Mouse (Mus musculus): ENCODE results near the gene Brca1. TPM values are rescaled to one million over a fixed set of nuclear protein-coding genes. Genes with fewer than 3 reads are reported as not detected.

Brca1 gene
- total RNA-seq (2021) (under 1 TPM; 0.18 to 0.63 TPM), polyA plus RNA-seq (2012; rRNA removed) (0.06 and 0.20 TPM in 2 replicates)
- long read RNA-seq, result 0 reads

GRCm38 (mm10) chr11:101551751-101552475 is at the start of gene Brca1, which contains the start of gene Nbr1:
TSS of gene Brca1 (minus strand) at chr11:101551955.
TSS of gene Nbr1 (plus strand) at chr11:101552149.
- intact Hi-C loops (cut with DNase I), result loop anchor here (2.0 to 10.0 kb wide), 3 partner anchors 75 to 227 kb away; partner anchors contain the start of genes Aoc2, Rdm1 and Vat1
- DNase-seq, result peak; percentile 89 to 94
- Histone ChIP-seq H3K36me3 (ENCODE audit: control insufficient read depth, insufficient read depth, low read length) (peaks cover 22% of the 10 kb centered on the region), H3K27ac (peak within 1 kb of the TSS; percentile 99), H3K79me2 (replicated peaks; ENCODE audit: control insufficient read depth, insufficient read depth, low read length) (0 out of 2 replicates have a peak, but pooled peaks cover 2% of the 10 kb centered on the region), H3K4me1 (ENCODE audit: control insufficient read depth, insufficient read depth, low read length) (peaks cover 2% of the 10 kb centered on the region; the same call in 1 of the 2 replicates), H3K9ac (ENCODE audit: low read depth, low read length) (peak within 1 kb of the TSS; percentile 77), H3K27me3 (ENCODE audit: control insufficient read depth, insufficient read depth, low read length) (no peaks in the 10 kb centered on the region), H3K4me3 (peak within 1 kb of the TSS; percentile 77)
- TF ChIP-seq CTCF (IDR thresholded peaks at IDR 0.05) (peak; percentile 13; the same call in 1 of the 2 replicates), EP300 (IDR thresholded peaks at IDR 0.05; ENCODE audit: insufficient read depth, low read depth, low read length) (peak; percentile 23; the same call in 1 of the 2 replicates), POLR2A (IDR thresholded peaks at IDR 0.05; ENCODE audit: insufficient read depth, low read depth, low read length) (no peak)
- WGBS, result under 1% methylated on average over 43 of the region's 43 CpGs

- Histone ChIP-seq H3K4me1 (ENCODE audit: control insufficient read depth, insufficient read depth, low read length) (no peaks in the 10 kb centered on the region), H3K27me3 (ENCODE audit: control insufficient read depth, insufficient read depth, low read length) (no peaks in the 10 kb centered on the region), H3K4me3 (no peak within 1 kb of the TSS), H3K79me2 (replicated peaks; ENCODE audit: control insufficient read depth, insufficient read depth, low read length) (no peaks in the 10 kb centered on the region), H3K27ac (no peak within 1 kb of the TSS), H3K36me3 (ENCODE audit: control insufficient read depth, insufficient read depth, low read length) (no peaks in the 10 kb centered on the region), H3K9ac (ENCODE audit: low read depth, low read length) (no peak within 1 kb of the TSS)
- intact Hi-C loops (cut with DNase I), result no loop called here
- DNase-seq, result no peak
- TF ChIP-seq CTCF (IDR thresholded peaks at IDR 0.05) (no peak), POLR2A (IDR thresholded peaks at IDR 0.05; ENCODE audit: insufficient read depth, low read depth, low read length) (no peak), EP300 (IDR thresholded peaks at IDR 0.05; ENCODE audit: insufficient read depth, low read depth, low read length) (no peak)
- WGBS, result 74% methylated on average over 6 of the region's 6 CpGs
These were observed 47.4 kb upstream of the Brca1 start, which contains the start of gene Gm11634 for GRCm38 (mm10) chr11:101599156-101599555. TSS of gene Gm11634 (minus strand) at chr11:101599256.

- Histone ChIP-seq H3K4me1 (ENCODE audit: control insufficient read depth, insufficient read depth, low read length) (no peaks in the 10 kb centered on the region), H3K4me3 (no peak overlapping the region), H3K27ac (no peak overlapping the region), H3K79me2 (replicated peaks; ENCODE audit: control insufficient read depth, insufficient read depth, low read length) (no peaks in the 10 kb centered on the region), H3K9ac (ENCODE audit: low read depth, low read length) (no peak overlapping the region), H3K27me3 (ENCODE audit: control insufficient read depth, insufficient read depth, low read length) (no peaks in the 10 kb centered on the region), H3K36me3 (ENCODE audit: control insufficient read depth, insufficient read depth, low read length) (no peaks in the 10 kb centered on the region)
- no peak for DNase-seq
- TF ChIP-seq POLR2A (IDR thresholded peaks at IDR 0.05; ENCODE audit: insufficient read depth, low read depth, low read length) (no peak), CTCF (IDR thresholded peaks at IDR 0.05) (no peak), EP300 (IDR thresholded peaks at IDR 0.05; ENCODE audit: insufficient read depth, low read depth, low read length) (no peak)
- intact Hi-C loops (cut with DNase I), result no loop called here
- 80% methylated on average over 12 of the region's 12 CpGs for WGBS
These were observed 38.4 kb upstream of the Brca1 start for GRCm38 (mm10) chr11:101589989-101590624.

- Histone ChIP-seq H3K9ac (ENCODE audit: low read depth, low read length) (no peak overlapping the region), H3K4me3 (no peak overlapping the region), H3K27ac (no peak overlapping the region), H3K27me3 (ENCODE audit: control insufficient read depth, insufficient read depth, low read length) (no peaks in the 10 kb centered on the region), H3K36me3 (ENCODE audit: control insufficient read depth, insufficient read depth, low read length) (no peaks in the 10 kb centered on the region), H3K4me1 (ENCODE audit: control insufficient read depth, insufficient read depth, low read length) (no peaks in the 10 kb centered on the region), H3K79me2 (replicated peaks; ENCODE audit: control insufficient read depth, insufficient read depth, low read length) (no peaks in the 10 kb centered on the region)
- DNase-seq, result peak; percentile 50 to 63
- no peak; the same call in none of the 2 replicates for TF ChIP-seq CTCF (IDR thresholded peaks at IDR 0.05)
- no peak for TF ChIP-seq POLR2A (IDR thresholded peaks at IDR 0.05; ENCODE audit: insufficient read depth, low read depth, low read length)
- no peak for TF ChIP-seq EP300 (IDR thresholded peaks at IDR 0.05; ENCODE audit: insufficient read depth, low read depth, low read length)
- intact Hi-C loops (cut with DNase I), result no loop called here
- WGBS, result 29% methylated on average over 5 of the region's 5 CpGs
These were observed 37.7 kb upstream of the Brca1 start for GRCm38 (mm10) chr11:101589444-101589843.

GRCm38 (mm10) chr11:101588868-101589267 is 37.1 kb upstream of the Brca1 start:
- DNase-seq, result no peak
- intact Hi-C loops (cut with DNase I), result no loop called here
- TF ChIP-seq POLR2A (IDR thresholded peaks at IDR 0.05; ENCODE audit: insufficient read depth, low read depth, low read length), result no peak
- no peak for TF ChIP-seq CTCF (IDR thresholded peaks at IDR 0.05)
- no peak for TF ChIP-seq EP300 (IDR thresholded peaks at IDR 0.05; ENCODE audit: insufficient read depth, low read depth, low read length)
- Histone ChIP-seq H3K9ac (ENCODE audit: low read depth, low read length) (no peak overlapping the region), H3K79me2 (replicated peaks; ENCODE audit: control insufficient read depth, insufficient read depth, low read length) (no peaks in the 10 kb centered on the region), H3K27ac (no peak overlapping the region), H3K36me3 (ENCODE audit: control insufficient read depth, insufficient read depth, low read length) (no peaks in the 10 kb centered on the region), H3K4me1 (ENCODE audit: control insufficient read depth, insufficient read depth, low read length) (no peaks in the 10 kb centered on the region), H3K27me3 (ENCODE audit: control insufficient read depth, insufficient read depth, low read length) (no peaks in the 10 kb centered on the region), H3K4me3 (no peak overlapping the region)
- WGBS, result 89% methylated on average over 7 of the region's 7 CpGs

Data from heart, adult 2 months (tissue).